ENCODE assay signal across 24 mouse cellular contexts in the genomic region with DNA sequence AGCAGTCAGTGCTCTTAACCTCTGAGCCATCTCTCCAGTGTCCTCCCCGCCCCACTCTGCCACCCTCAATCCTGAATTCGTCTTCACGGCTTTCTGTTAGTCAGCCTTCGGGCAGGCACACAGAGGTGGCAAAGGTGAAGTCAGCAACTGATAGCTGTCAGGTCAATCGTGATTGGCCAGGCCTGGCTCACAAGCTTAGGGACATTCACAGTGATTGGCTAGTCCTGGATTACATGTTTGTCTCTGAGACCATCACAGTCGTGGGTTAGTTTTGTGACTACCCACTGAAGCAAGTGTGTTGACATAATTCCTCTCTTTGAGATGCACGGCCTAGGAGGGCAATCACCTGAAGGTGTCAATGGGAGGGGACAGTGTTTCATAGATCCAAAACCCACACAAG. TPM values are rescaled to one million over a fixed set of nuclear protein-coding genes. Genes with fewer than 3 reads are reported as not detected.
"Had no signal": no experiment of that assay in that cellular context is flagged by ENCODE, and none has a peak within 500 bp of the region (broad histone marks: within the 10 kb centered on the region; RNA-seq: fewer than 3 reads in every experiment).

No protein-coding gene starts in this region.

- H3K9me3 ChIP-seq: kidney, embryonic 15.5 days; limb, embryonic 12.5 days; limb, embryonic 15.5 days; midbrain, embryonic 12.5 days; midbrain, embryonic 15.5 days; neural tube, embryonic 13.5 days; stomach, embryonic 15.5 days had no signal

- DNase-seq: kidney, adult 8-10 months; kidney, postnatal 10 days; kidney, postnatal 36 days; left cerebral cortex, postnatal 4 days; liver, postnatal 0 days; lung, embryonic 14.5 days; right cerebral cortex, adult 18-20 months; right cerebral cortex, postnatal 14 days; right cerebral cortex, postnatal 4 days; thymus, postnatal 36 days had no signal

- H3K27me3 ChIP-seq: kidney, embryonic 15.5 days; limb, embryonic 12.5 days; limb, embryonic 15.5 days; midbrain, embryonic 12.5 days; midbrain, embryonic 15.5 days; neural tube, embryonic 13.5 days; stomach, embryonic 15.5 days had no signal

- H3K4me2 ChIP-seq: kidney, embryonic 15.5 days; limb, embryonic 12.5 days; limb, embryonic 15.5 days; liver, embryonic 11.5 days; lung, embryonic 14.5 days; midbrain, embryonic 12.5 days; midbrain, embryonic 15.5 days; neural tube, embryonic 13.5 days; stomach, embryonic 15.5 days had no signal

- H3K27ac ChIP-seq: kidney, embryonic 15.5 days; limb, embryonic 12.5 days; limb, embryonic 15.5 days; liver, embryonic 14.5 days; macrophage; midbrain, embryonic 12.5 days; midbrain, embryonic 15.5 days; neural tube, embryonic 13.5 days; stomach, embryonic 15.5 days had no signal

- ATAC-seq: liver, postnatal 0 days; lung, postnatal 0 days; midbrain, embryonic 15.5 days had no signal

- H3K9ac ChIP-seq: kidney, embryonic 15.5 days; limb, embryonic 12.5 days; limb, embryonic 15.5 days; liver, embryonic 14.5 days; liver, postnatal 0 days; lung, embryonic 14.5 days; midbrain, embryonic 12.5 days; midbrain, embryonic 15.5 days; neural tube, embryonic 13.5 days; stomach, embryonic 15.5 days had no signal

- H3K4me3 ChIP-seq: kidney, embryonic 15.5 days; limb, embryonic 12.5 days; limb, embryonic 15.5 days; midbrain, embryonic 12.5 days; midbrain, embryonic 15.5 days; myocyte; neural tube, embryonic 13.5 days; stomach, embryonic 15.5 days had no signal

- H3K4me1 ChIP-seq: kidney, embryonic 15.5 days; limb, embryonic 12.5 days; limb, embryonic 15.5 days; midbrain, embryonic 12.5 days; midbrain, embryonic 15.5 days; neural tube, embryonic 13.5 days; stomach, embryonic 15.5 days had no signal

RNA-seq across cellular contexts. Expression of a gene that starts 42.1 kb away (rescaled TPM):
- polyA plus RNA-seq: macrophage had no signal

RNA-seq across cellular contexts. Expression of a gene that starts 46.4 kb away (rescaled TPM):
- total RNA-seq: left cerebral cortex, adult 8-10 months; left cerebral cortex, postnatal 4 days had no signal
- polyA plus RNA-seq: kidney, embryonic 15.5 days; limb, embryonic 12.5 days; liver, postnatal 0 days; lung, embryonic 14.5 days; lung, postnatal 0 days; macrophage; stomach, embryonic 15.5 days; urinary bladder, adult 2 months had no signal
